Mouse (Mus musculus) forebrain, embryonic 16.5 days (tissue): ENCODE data around the gene Farsa. TPM values are rescaled to one million over a fixed set of nuclear protein-coding genes. Genes with fewer than 3 reads are reported as not detected.
"Not testable (repeated sequence)": the region's sequence is repeated elsewhere in the genome, so short reads cannot be mapped to it uniquely, and the experiment has no call there.

ENCODE experiments used
- ATAC-seq: fragments of 200-750 bp; cut with Nextera tagmentation; 2 replicates; pipeline ENCODE4 v1.8.0; 2017; ENCODE audit warnings: mild to moderate bottlenecking, moderate library complexity
- H3K27ac ChIP-seq: fragments of 300-500 bp; sonication (generic); 2 replicates; pipeline ENCODE4 v1.5.1; 2014; ENCODE audit warnings: low read length, control low read depth
- H3K27me3 ChIP-seq: fragments of 300-500 bp; sonication (generic); replicated peaks from 2 replicates; pipeline ENCODE4 v1.6.1; 2014; ENCODE audit warnings: low read length; ENCODE audit not compliant: control insufficient read depth, insufficient read depth
- H3K36me3 ChIP-seq: fragments of 300-500 bp; sonication (generic); 2 replicates; pipeline ENCODE4 v1.6.1; 2014; ENCODE audit not compliant: control insufficient read depth, insufficient read depth
- H3K4me1 ChIP-seq: fragments of 300-500 bp; sonication (generic); replicated peaks from 2 replicates; pipeline ENCODE4 v1.6.1; 2014; ENCODE audit warnings: low read length; ENCODE audit not compliant: control insufficient read depth, insufficient read depth
- H3K4me2 ChIP-seq: fragments of 300-500 bp; sonication (generic); 2 replicates; pipeline ENCODE4 v1.6.1; 2014; ENCODE audit warnings: mild to moderate bottlenecking, low read length, control low read depth
- H3K4me3 ChIP-seq: fragments of 300-500 bp; sonication (generic); replicated peaks from 2 replicates; pipeline ENCODE4 v1.5.1; 2014; ENCODE audit warnings: mild to moderate bottlenecking, low read length, control low read depth
- H3K9ac ChIP-seq: fragments of 300-500 bp; sonication (generic); replicated peaks from 2 replicates; pipeline ENCODE4 v1.6.1; 2014; ENCODE audit warnings: low read depth, low read length, control low read depth
- H3K9me3 ChIP-seq: fragments of 300-500 bp; sonication (generic); 2 replicates; pipeline ENCODE4 v1.6.1; 2016; ENCODE audit warnings: low read length; ENCODE audit not compliant: control insufficient read depth
- whole genome bisulfite sequencing: fragments of 180-500 bp; shearing (Covaris S2); extraction: QIAGEN DNeasy Blood & Tissue Kit; methylation state at CpG from one replicate; pipeline ENCODE4 v1.1.7; 2014; 5-methylcytosine and 5-hydroxymethylcytosine counted together
- polyA plus RNA-seq: library from polyadenylated mRNA; unstranded; fragments of >200 nt; fragmentation: Nextera tagmentation; extraction: Ambion mirVana; gene quantifications from 2 replicates; pipeline ENCODE4 v1.2.1, GENCODE M21; 2015

Gene Farsa
- polyA plus RNA-seq, 1 experiment from 2014 or later, result 126 TPM

GRCm38 (mm10) chr8:84815547-84815946 is 41.2 kb upstream of the Farsa start:
- no peak overlapping the region for H3K4me3 ChIP-seq
- H3K4me2 ChIP-seq, result peak overlapping the region; percentile 5; the same call in 1 of the 2 replicates
- H3K9ac ChIP-seq, result 0 out of 2 replicates have a peak overlapping the region, but pooled peaks have one; percentile 2
- H3K27me3 ChIP-seq, result no peaks in the 10 kb centered on the region
- peak; percentile 37 for ATAC-seq
- peaks cover 36% of the 10 kb centered on the region for H3K4me1 ChIP-seq
- peak overlapping the region; percentile 90 for H3K27ac ChIP-seq
- no peaks in the 10 kb centered on the region for H3K36me3 ChIP-seq
- H3K9me3 ChIP-seq, result no peaks in the 10 kb centered on the region
- WGBS, result 8% methylated on average over 9 of the region's 9 CpGs

- no peaks in the 10 kb centered on the region for H3K9me3 ChIP-seq
- H3K4me2 ChIP-seq, result no peak overlapping the region
- no peaks in the 10 kb centered on the region for H3K36me3 ChIP-seq
- no peak for ATAC-seq
- H3K4me3 ChIP-seq, result no peak overlapping the region
- H3K4me1 ChIP-seq, result peaks cover 33% of the 10 kb centered on the region
- H3K27ac ChIP-seq, result 0 out of 2 replicates have a peak overlapping the region, but pooled peaks have one; percentile 90
- no peak overlapping the region for H3K9ac ChIP-seq
- H3K27me3 ChIP-seq, result no peaks in the 10 kb centered on the region
- WGBS, result 73% methylated on average over 17 of the region's 17 CpGs
Measured at GRCm38 (mm10) chr8:84816117-84816516, 40.7 kb upstream of the Farsa start.

GRCm38 (mm10) chr8:84822723-84823122 is 34.1 kb upstream of the Farsa start, which contains the start of gene Dand5:
Gene Dand5 (minus strand): TSS chr8:84822823.
- Histone ChIP-seq H3K9ac (peak within 1 kb of the TSS; percentile 51), H3K36me3 (no peaks in the 10 kb centered on the region), H3K9me3 (no peaks in the 10 kb centered on the region), H3K4me3 (peak within 1 kb of the TSS; percentile 32), H3K4me1 (peaks cover 7% of the 10 kb centered on the region), H3K27ac (no peak within 1 kb of the TSS), H3K4me2 (peak within 1 kb of the TSS; percentile 54), H3K27me3 (no peaks in the 10 kb centered on the region)
- WGBS, result 41% methylated on average over 3 of the region's 3 CpGs
- ATAC-seq, result no peak

- Histone ChIP-seq H3K4me1 (peaks cover 7% of the 10 kb centered on the region), H3K9ac (peak overlapping the region; percentile 51), H3K27ac (no peak overlapping the region), H3K27me3 (no peaks in the 10 kb centered on the region), H3K4me2 (peak overlapping the region; percentile 54), H3K4me3 (peak overlapping the region; percentile 32), H3K9me3 (no peaks in the 10 kb centered on the region), H3K36me3 (no peaks in the 10 kb centered on the region)
- WGBS, result 0% methylated on average over 18 of the region's 18 CpGs
- ATAC-seq, result peak; percentile 92
Measured at GRCm38 (mm10) chr8:84823653-84824052, 33.1 kb upstream of the Farsa start.

GRCm38 (mm10) chr8:84825636-84826035 is 31.2 kb upstream of the Farsa start:
- H3K36me3 ChIP-seq, result no peaks in the 10 kb centered on the region
- no peak for ATAC-seq
- H3K27me3 ChIP-seq, result no peaks in the 10 kb centered on the region
- H3K27ac ChIP-seq, result no peak overlapping the region
- no peak overlapping the region for H3K9ac ChIP-seq
- H3K4me3 ChIP-seq, result no peak overlapping the region
- no peaks in the 10 kb centered on the region for H3K9me3 ChIP-seq
- no peak overlapping the region for H3K4me2 ChIP-seq
- WGBS, result 84% methylated on average over 4 of the region's 4 CpGs
- peaks cover 7% of the 10 kb centered on the region for H3K4me1 ChIP-seq

- H3K27me3 ChIP-seq, H3K9ac ChIP-seq, H3K9me3 ChIP-seq, H3K4me3 ChIP-seq, H3K4me1 ChIP-seq, H3K27ac ChIP-seq, H3K36me3 ChIP-seq, ATAC-seq, H3K4me2 ChIP-seq: not testable (repeated sequence)
- 83% methylated on average over 1 of the region's 2 CpGs for WGBS
Measured at GRCm38 (mm10) chr8:84826518-84826917, 30.3 kb upstream of the Farsa start.

- H3K27me3 ChIP-seq, result no peaks in the 10 kb centered on the region
- peak within 1 kb of the TSS; percentile 65 for H3K4me2 ChIP-seq
- H3K36me3 ChIP-seq, result no peaks in the 10 kb centered on the region
- WGBS, result 88% methylated on average over 11 of the region's 11 CpGs
- peak within 1 kb of the TSS; percentile 84 for H3K9ac ChIP-seq
- no peak for ATAC-seq
- H3K9me3 ChIP-seq, result no peaks in the 10 kb centered on the region
- peak within 1 kb of the TSS; percentile 69 for H3K4me3 ChIP-seq
- H3K4me1 ChIP-seq, result peaks cover 34% of the 10 kb centered on the region
- H3K27ac ChIP-seq, result peak within 1 kb of the TSS; percentile 89
Measured at GRCm38 (mm10) chr8:84831490-84831889, 25.3 kb upstream of the Farsa start, which contains the start of gene Gadd45gip1. Gene Gadd45gip1 (plus strand): TSS chr8:84831522.

- Histone ChIP-seq H3K4me3 (peak overlapping the region; percentile 69), H3K4me1 (peaks cover 34% of the 10 kb centered on the region), H3K9ac (peak overlapping the region; percentile 84), H3K27me3 (no peaks in the 10 kb centered on the region), H3K4me2 (peak overlapping the region; percentile 65), H3K36me3 (peaks cover 5% of the 10 kb centered on the region; the same call in 1 of the 2 replicates), H3K9me3 (no peaks in the 10 kb centered on the region), H3K27ac (peak overlapping the region; percentile 89)
- ATAC-seq, result peak; percentile 67
- WGBS, result 1% methylated on average over 59 of the region's 59 CpGs
Measured at GRCm38 (mm10) chr8:84832034-84832717, 24.6 kb upstream of the Farsa start.

- H3K4me3 ChIP-seq, result peak overlapping the region; percentile 69
- H3K36me3 ChIP-seq, result peaks cover 10% of the 10 kb centered on the region
- no peak for ATAC-seq
- 64% methylated on average over 10 of the region's 10 CpGs for WGBS
- H3K4me2 ChIP-seq, result peak overlapping the region; percentile 65
- H3K9ac ChIP-seq, result peak overlapping the region; percentile 84
- H3K4me1 ChIP-seq, result peaks cover 34% of the 10 kb centered on the region
- H3K9me3 ChIP-seq, result no peaks in the 10 kb centered on the region
- no peaks in the 10 kb centered on the region for H3K27me3 ChIP-seq
- peak overlapping the region; percentile 94 for H3K27ac ChIP-seq
Measured at GRCm38 (mm10) chr8:84832759-84833742, 23.7 kb upstream of the Farsa start.
